Mouse (Mus musculus) intestine, embryonic 16.5 days (tissue): ENCODE data around the gene Zfp13. TPM values are rescaled to one million over a fixed set of nuclear protein-coding genes. Genes with fewer than 3 reads are reported as not detected.
A peak's percentile ranks its signal among the peaks of the same experiment; 100 is the strongest.

ENCODE experiments used
- ATAC-seq: fragments of 200-750 bp; cut with Nextera tagmentation; 2 replicates; pipeline ENCODE4 v1.8.0; 2017; ENCODE audit warnings: moderate TSS enrichment, moderate library complexity
- H3K27ac ChIP-seq: fragments of 300-500 bp; sonication (generic); 2 replicates; pipeline ENCODE4 v1.5.1; 2014; ENCODE audit warnings: mild to moderate bottlenecking, low read length
- H3K27me3 ChIP-seq: fragments of 300-500 bp; sonication (generic); replicated peaks from 2 replicates; pipeline ENCODE4 v1.6.1; 2014; ENCODE audit warnings: low read length, control low read depth, mixed read lengths; ENCODE audit not compliant: control insufficient read depth, insufficient read depth
- H3K36me3 ChIP-seq: fragments of 300-500 bp; sonication (generic); 2 replicates; pipeline ENCODE4 v1.6.1; 2014; ENCODE audit warnings: low read length, control low read depth; ENCODE audit not compliant: control insufficient read depth, insufficient read depth
- H3K4me1 ChIP-seq: fragments of 300-500 bp; sonication (generic); 2 replicates; pipeline ENCODE4 v1.6.1; 2014; ENCODE audit warnings: low read length, control low read depth, mixed read lengths; ENCODE audit not compliant: control insufficient read depth, insufficient read depth
- H3K4me2 ChIP-seq: fragments of 300-500 bp; sonication (generic); 2 replicates; pipeline ENCODE4 v1.6.1; 2014; ENCODE audit warnings: low read depth, low read length, control low read depth
- H3K4me3 ChIP-seq: fragments of 300-500 bp; sonication (generic); 2 replicates; pipeline ENCODE4 v1.5.1; 2014; ENCODE audit warnings: mild to moderate bottlenecking, low read length
- H3K9ac ChIP-seq: fragments of 300-500 bp; sonication (generic); 2 replicates; pipeline ENCODE4 v1.6.1; 2014; ENCODE audit warnings: low read depth, low read length
- H3K9me3 ChIP-seq: fragments of 300-500 bp; sonication (generic); 2 replicates; pipeline ENCODE4 v1.6.1; 2016; ENCODE audit warnings: low read length, control low read depth; ENCODE audit not compliant: control insufficient read depth
- WGBS: fragments of 180-500 bp; shearing (Covaris S2); extraction: QIAGEN DNeasy Blood & Tissue Kit; methylation state at CpG from one replicate; pipeline ENCODE4 v1.1.7; 2014; 5-methylcytosine and 5-hydroxymethylcytosine counted together
- polyA plus RNA-seq: library from polyadenylated mRNA; unstranded; fragments of >200 nt; fragmentation: Nextera tagmentation; extraction: Ambion mirVana; gene quantifications from 2 replicates; pipeline ENCODE4 v1.2.1, GENCODE M21; 2015

Gene Zfp13
- polyA plus RNA-seq = 8.6 and 8.8 TPM in 2 replicates

GRCm38 (mm10) chr17:23598582-23599552 lies at the start of gene Zfp13:
TSS of gene Zfp13 (minus strand) at chr17:23599487.
- ATAC-seq = peak; percentile 98

DNA sequence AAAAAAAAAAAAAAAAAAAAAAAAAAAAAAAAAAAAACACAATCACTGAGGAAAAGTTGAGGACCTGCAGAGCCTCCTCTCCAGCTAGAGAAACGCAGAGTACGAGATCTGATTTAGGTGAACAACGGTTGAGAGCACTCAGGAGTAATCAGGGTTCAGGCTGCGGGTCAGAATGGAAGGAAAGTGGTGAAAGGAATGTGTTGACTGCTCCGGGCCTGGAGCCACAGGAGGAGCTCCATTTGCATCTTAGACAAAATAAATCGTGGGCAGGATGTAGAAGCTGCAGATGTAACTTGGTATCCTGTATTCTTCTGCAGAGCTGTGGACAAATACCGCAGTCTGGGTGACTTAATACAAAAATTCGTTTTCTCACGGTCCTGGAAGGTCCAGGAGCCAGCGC lies 46.6 kb upstream of the Zfp13 start:
- Histone ChIP-seq H3K9ac (no peak overlapping the region), H3K4me3 (no peak overlapping the region), H3K27me3 (peaks cover 18% of the 10 kb centered on the region), H3K27ac (no peak overlapping the region), H3K4me2 (no peak overlapping the region), H3K36me3 (no peaks in the 10 kb centered on the region), H3K4me1 (peaks cover 2% of the 10 kb centered on the region; the same call in 1 of the 2 replicates), H3K9me3 (no peaks in the 10 kb centered on the region)
- ATAC-seq = no peak
- WGBS = 44% methylated on average over 10 of the region's 10 CpGs

More at GRCm38 (mm10) chr17:23598582-23599552, at the start of gene Zfp13:
- 6% methylated on average over 31 of the region's 31 CpGs for WGBS
- H3K27me3 ChIP-seq = no peaks in the 10 kb centered on the region
- H3K36me3 ChIP-seq = no peaks in the 10 kb centered on the region
- H3K4me2 ChIP-seq = peak within 1 kb of the TSS; percentile 87
- peak within 1 kb of the TSS; percentile 78 for H3K9ac ChIP-seq
- peaks cover 9% of the 10 kb centered on the region for H3K4me1 ChIP-seq
- no peaks in the 10 kb centered on the region for H3K9me3 ChIP-seq
- H3K4me3 ChIP-seq = peak within 1 kb of the TSS; percentile 56
- H3K27ac ChIP-seq = peak within 1 kb of the TSS; percentile 91

DNA sequence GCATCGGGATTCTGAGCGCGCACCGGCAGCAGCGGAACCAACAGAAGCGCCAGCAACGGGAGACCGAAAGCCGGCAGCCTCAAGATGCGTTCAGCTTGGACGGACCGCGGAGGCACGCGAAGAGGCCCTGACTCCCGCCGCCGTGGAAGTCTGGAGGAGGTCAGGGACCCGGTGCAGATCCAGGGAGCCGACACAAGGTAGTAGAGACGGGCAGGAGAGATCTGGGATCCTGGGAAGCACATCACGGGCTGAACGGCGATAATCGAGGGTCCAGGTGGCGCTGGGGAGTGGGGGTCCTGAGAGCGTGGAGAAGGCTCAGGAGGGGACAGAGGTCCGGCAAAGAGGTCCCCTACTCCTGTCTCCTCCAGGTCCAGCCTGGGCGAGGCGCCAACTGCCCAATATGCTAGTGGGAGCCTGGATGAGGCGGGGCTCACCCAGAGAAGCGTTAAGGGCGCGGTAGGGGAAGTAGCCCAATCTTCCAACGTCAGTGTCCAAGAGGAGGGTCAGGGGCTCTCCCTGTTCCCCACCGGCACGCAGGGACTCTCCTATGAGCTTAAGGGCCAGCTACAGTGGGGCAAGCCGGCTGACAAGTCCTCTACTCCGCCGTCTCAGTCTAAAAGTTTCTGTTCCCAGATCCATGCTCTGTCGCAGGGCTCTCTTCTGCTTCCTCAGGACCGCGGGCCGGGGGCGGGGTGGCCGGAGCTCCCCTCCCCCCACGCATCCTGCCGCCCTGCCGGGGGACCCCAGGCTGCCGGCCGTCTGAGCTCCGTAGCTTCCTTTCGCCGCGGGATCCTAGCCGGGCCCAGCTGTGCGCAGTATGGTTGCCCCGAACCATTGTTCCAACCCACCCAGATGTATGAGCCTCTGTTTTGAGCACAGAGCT lies 45.6 kb upstream of the Zfp13 start, which contains the start of gene Mmp25:
Gene Mmp25, minus strand, starts transcription at position 665 of the 883 bp plus-strand sequence.
- H3K4me1 ChIP-seq = peaks cover 2% of the 10 kb centered on the region; the same call in 1 of the 2 replicates
- under 1% methylated on average over 54 of the region's 58 CpGs for WGBS
- H3K9me3 ChIP-seq = no peaks in the 10 kb centered on the region
- ATAC-seq = peak; percentile 62
- peak within 1 kb of the TSS; percentile 93 for H3K4me2 ChIP-seq
- H3K9ac ChIP-seq = peak within 1 kb of the TSS; percentile 70
- peak within 1 kb of the TSS; percentile 54 for H3K4me3 ChIP-seq
- no peak within 1 kb of the TSS for H3K27ac ChIP-seq
- H3K36me3 ChIP-seq = no peaks in the 10 kb centered on the region
- H3K27me3 ChIP-seq = peaks cover 18% of the 10 kb centered on the region

GRCm38 (mm10) chr17:23631241-23631640 lies 32.0 kb upstream of the Zfp13 start:
- Histone ChIP-seq H3K27ac (no peak overlapping the region), H3K36me3 (no peaks in the 10 kb centered on the region), H3K4me3 (no peak overlapping the region), H3K4me1 (peaks cover 4% of the 10 kb centered on the region), H3K27me3 (no peaks in the 10 kb centered on the region), H3K9ac (no peak overlapping the region), H3K9me3 (no peaks in the 10 kb centered on the region), H3K4me2 (no peak overlapping the region)
- WGBS = 81% methylated on average over 8 of the region's 8 CpGs
- no peak for ATAC-seq

GRCm38 (mm10) chr17:23630195-23631020 lies 31.1 kb upstream of the Zfp13 start:
- Histone ChIP-seq H3K4me2 (peak overlapping the region; percentile 58), H3K9ac (peak overlapping the region; percentile 48; the same call in 1 of the 2 replicates), H3K27me3 (no peaks in the 10 kb centered on the region), H3K4me1 (peaks cover 4% of the 10 kb centered on the region), H3K9me3 (no peaks in the 10 kb centered on the region), H3K36me3 (no peaks in the 10 kb centered on the region), H3K4me3 (peak overlapping the region; percentile 26), H3K27ac (no peak overlapping the region)
- 16% methylated on average over 21 of the region's 22 CpGs for WGBS
- ATAC-seq = peak; percentile 93

GRCm38 (mm10) chr17:23627813-23628212 lies 28.5 kb upstream of the Zfp13 start:
- H3K4me3 ChIP-seq = no peak overlapping the region
- WGBS = 43% methylated on average over 7 of the region's 7 CpGs
- H3K4me1 ChIP-seq = peaks cover 4% of the 10 kb centered on the region

DNA sequence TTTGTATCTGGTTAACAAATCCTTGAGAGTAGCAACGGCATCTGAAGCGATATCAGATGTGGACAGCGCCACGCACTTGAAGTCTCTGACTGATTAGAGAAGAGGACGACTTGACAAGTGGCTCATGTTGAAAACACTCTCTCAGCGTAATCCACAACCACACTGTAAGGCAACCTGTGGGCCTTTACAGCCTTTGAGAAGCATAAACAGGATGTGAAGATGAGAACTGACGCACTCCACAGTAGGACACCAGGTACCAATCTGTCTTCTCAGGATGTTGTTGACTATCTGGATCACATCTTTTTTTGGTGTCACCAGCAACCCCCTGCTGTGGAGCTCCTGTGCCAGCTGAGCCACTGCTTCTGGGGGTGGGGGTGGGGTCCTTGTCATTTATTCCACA lies 21.1 kb upstream of the Zfp13 start:
- Histone ChIP-seq H3K9me3 (no peaks in the 10 kb centered on the region), H3K4me3 (no peak overlapping the region), H3K4me1 (no peaks in the 10 kb centered on the region), H3K9ac (no peak overlapping the region), H3K4me2 (no peak overlapping the region), H3K27ac (no peak overlapping the region), H3K36me3 (no peaks in the 10 kb centered on the region), H3K27me3 (no peaks in the 10 kb centered on the region)
- WGBS = 67% methylated on average over 7 of the region's 7 CpGs
- ATAC-seq = no peak

More at GRCm38 (mm10) chr17:23627813-23628212, 28.5 kb upstream of the Zfp13 start:
- no peaks in the 10 kb centered on the region for H3K27me3 ChIP-seq
- ATAC-seq = no peak
- H3K36me3 ChIP-seq = no peaks in the 10 kb centered on the region
- H3K4me2 ChIP-seq = no peak overlapping the region
- H3K9me3 ChIP-seq = no peaks in the 10 kb centered on the region
- no peak overlapping the region for H3K27ac ChIP-seq
- H3K9ac ChIP-seq = no peak overlapping the region

GRCm38 (mm10) chr17:23617087-23617486 lies 17.8 kb upstream of the Zfp13 start:
- WGBS = 39% methylated on average over 9 of the region's 9 CpGs
- no peak overlapping the region for H3K27ac ChIP-seq
- H3K4me1 ChIP-seq = no peaks in the 10 kb centered on the region
- H3K4me3 ChIP-seq = no peak overlapping the region
- no peak for ATAC-seq
- H3K36me3 ChIP-seq = no peaks in the 10 kb centered on the region
- H3K4me2 ChIP-seq = no peak overlapping the region
- no peak overlapping the region for H3K9ac ChIP-seq
- H3K9me3 ChIP-seq = no peaks in the 10 kb centered on the region
- H3K27me3 ChIP-seq = no peaks in the 10 kb centered on the region
